Mouse (Mus musculus): ENCODE measurements around the gene Fgfr2. TPM values are rescaled to one million over a fixed set of nuclear protein-coding genes. Genes with fewer than 3 reads are reported as not detected.
A peak's percentile ranks its signal among the peaks of the same experiment; 100 is the strongest.

Gene Fgfr2
- polyA plus RNA-seq, 1 experiment, result 52.3 TPM

- DNase-seq (ENCODE audit: low read depth), result no peak
- TF ChIP-seq CTCF (IDR thresholded peaks at IDR 0.05; ENCODE audit: borderline replicate concordance, extremely low read depth, insufficient read depth, insufficient read length) (no peak), POLR2A (IDR thresholded peaks at IDR 0.05; ENCODE audit: borderline replicate concordance, extremely low read depth, insufficient read depth, insufficient read length, poor library complexity, severe bottlenecking) (no peak)
Measured at GRCm38 (mm10) chr7:131306733-131307132, 1816.4 kb downstream of the Fgfr2 start.

GRCm38 (mm10) chr7:131303340-131303739 is 1819.8 kb downstream of the Fgfr2 start:
- no peak for DNase-seq (ENCODE audit: low read depth)
- TF ChIP-seq CTCF (IDR thresholded peaks at IDR 0.05; ENCODE audit: borderline replicate concordance, extremely low read depth, insufficient read depth, insufficient read length), result no peak
- TF ChIP-seq POLR2A (IDR thresholded peaks at IDR 0.05; ENCODE audit: borderline replicate concordance, extremely low read depth, insufficient read depth, insufficient read length, poor library complexity, severe bottlenecking), result no peak

DNA sequence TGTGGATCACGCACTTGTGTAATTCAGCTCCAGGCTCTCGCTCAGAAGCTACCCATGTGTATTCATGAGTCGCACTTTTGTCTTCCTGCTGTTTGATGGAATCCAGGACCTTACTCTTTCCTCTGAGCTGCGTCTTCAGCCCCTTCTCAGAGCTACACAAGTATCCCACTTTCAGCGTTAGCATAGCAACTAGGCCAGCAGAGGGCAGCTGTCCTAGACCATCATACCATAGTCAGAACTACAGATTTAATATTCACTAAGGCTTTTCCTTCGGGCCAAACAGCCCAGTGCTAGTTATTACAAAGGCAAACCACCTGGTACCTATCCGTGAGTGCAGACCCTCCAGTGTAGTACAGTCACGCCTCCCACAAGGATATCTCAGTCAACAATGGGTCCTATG is 1826.0 kb downstream of the Fgfr2 start:
- DNase-seq (ENCODE audit: low read depth), result peak; percentile 3
- TF ChIP-seq POLR2A (IDR thresholded peaks at IDR 0.05; ENCODE audit: borderline replicate concordance, extremely low read depth, insufficient read depth, insufficient read length, poor library complexity, severe bottlenecking) (no peak), CTCF (IDR thresholded peaks at IDR 0.05; ENCODE audit: borderline replicate concordance, extremely low read depth, insufficient read depth, insufficient read length) (no peak)

- no peak for DNase-seq (ENCODE audit: low read depth)
- TF ChIP-seq CTCF (IDR thresholded peaks at IDR 0.05; ENCODE audit: borderline replicate concordance, extremely low read depth, insufficient read depth, insufficient read length) (no peak), POLR2A (IDR thresholded peaks at IDR 0.05; ENCODE audit: borderline replicate concordance, extremely low read depth, insufficient read depth, insufficient read length, poor library complexity, severe bottlenecking) (no peak)
Measured at GRCm38 (mm10) chr7:131265851-131266250, 1857.3 kb downstream of the Fgfr2 start.

GRCm38 (mm10) chr7:131264251-131264650 is 1858.9 kb downstream of the Fgfr2 start:
- DNase-seq (ENCODE audit: low read depth), result no peak

GRCm38 (mm10) chr7:131260946-131261345 is 1862.2 kb downstream of the Fgfr2 start:
- DNase-seq (ENCODE audit: low read depth), result peak; percentile 38
- TF ChIP-seq POLR2A (IDR thresholded peaks at IDR 0.05; ENCODE audit: borderline replicate concordance, extremely low read depth, insufficient read depth, insufficient read length, poor library complexity, severe bottlenecking), result no peak
- no peak for TF ChIP-seq CTCF (IDR thresholded peaks at IDR 0.05; ENCODE audit: borderline replicate concordance, extremely low read depth, insufficient read depth, insufficient read length)

More at GRCm38 (mm10) chr7:131264251-131264650, 1858.9 kb downstream of the Fgfr2 start:
- TF ChIP-seq POLR2A (IDR thresholded peaks at IDR 0.05; ENCODE audit: borderline replicate concordance, extremely low read depth, insufficient read depth, insufficient read length, poor library complexity, severe bottlenecking), result no peak

DNA sequence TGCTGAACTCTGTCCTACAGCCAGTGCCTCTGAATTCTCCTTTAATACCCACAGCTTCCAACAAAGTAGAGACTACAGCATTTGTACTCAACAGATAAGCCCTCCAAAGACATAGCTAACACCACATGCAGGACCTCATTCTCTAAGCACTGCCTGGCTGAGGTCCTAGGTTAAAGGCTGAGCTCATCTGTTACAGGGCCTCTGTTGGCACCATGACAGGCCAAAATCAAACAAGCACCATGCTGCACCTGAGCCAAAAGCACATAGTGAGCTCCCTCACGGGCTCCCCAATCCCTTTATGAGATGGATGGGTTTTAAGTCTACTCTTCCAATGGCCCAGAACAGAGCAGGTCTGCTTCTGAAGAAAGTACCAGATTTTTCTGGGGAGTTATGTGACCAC is 1865.8 kb downstream of the Fgfr2 start:
- TF ChIP-seq POLR2A (IDR thresholded peaks at IDR 0.05; ENCODE audit: borderline replicate concordance, extremely low read depth, insufficient read depth, insufficient read length, poor library complexity, severe bottlenecking) (no peak), CTCF (IDR thresholded peaks at IDR 0.05; ENCODE audit: borderline replicate concordance, extremely low read depth, insufficient read depth, insufficient read length) (no peak)

DNA sequence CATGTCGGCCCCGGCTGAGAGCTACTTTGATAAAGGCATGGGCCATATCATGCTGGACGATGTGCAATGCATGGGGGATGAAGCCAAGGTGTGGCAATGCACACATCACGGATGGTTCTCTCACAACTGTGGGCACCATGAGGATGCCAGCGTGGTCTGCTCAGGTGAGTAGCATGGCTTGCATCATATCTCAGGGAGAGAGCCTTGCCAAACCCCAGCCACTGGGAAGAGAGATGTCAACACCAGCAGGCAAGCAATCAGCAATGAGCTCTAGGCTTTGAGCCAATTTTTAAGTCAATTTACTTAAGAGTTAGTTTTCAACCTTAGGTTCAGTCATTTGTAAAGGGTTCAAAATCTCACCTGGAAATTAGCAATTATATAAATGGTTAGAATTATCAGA is 1866.3 kb downstream of the Fgfr2 start:
- no peak for TF ChIP-seq CTCF (IDR thresholded peaks at IDR 0.05; ENCODE audit: borderline replicate concordance, extremely low read depth, insufficient read depth, insufficient read length)
- DNase-seq (ENCODE audit: low read depth), result no peak

More for the DNA sequence above, 1865.8 kb downstream of the Fgfr2 start:
- DNase-seq (ENCODE audit: low read depth), result no peak

- no peak for DNase-seq (ENCODE audit: low read depth)
Measured at GRCm38 (mm10) chr7:131244993-131245392, 1878.2 kb downstream of the Fgfr2 start.

DNA sequence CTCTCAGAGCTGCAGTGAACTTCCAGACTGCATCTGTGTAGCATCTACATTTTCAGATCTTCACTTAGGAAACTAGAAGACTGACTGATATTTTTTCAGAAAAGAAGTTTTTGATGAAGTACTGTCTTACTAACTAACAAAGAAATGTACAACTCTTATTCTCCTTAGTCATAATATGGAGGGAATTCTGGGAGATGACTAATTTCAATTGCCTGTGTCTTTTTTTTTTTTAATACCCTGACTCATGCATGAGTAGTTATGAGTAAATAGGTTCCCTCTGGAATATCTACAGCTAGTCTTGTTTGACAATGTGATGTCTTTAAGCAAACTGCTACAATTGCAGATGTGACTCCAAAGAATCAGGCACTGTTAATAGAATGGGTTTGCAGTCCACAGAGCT is 1887.1 kb downstream of the Fgfr2 start:
- TF ChIP-seq CTCF (IDR thresholded peaks at IDR 0.05; ENCODE audit: borderline replicate concordance, extremely low read depth, insufficient read depth, insufficient read length) (no peak), POLR2A (IDR thresholded peaks at IDR 0.05; ENCODE audit: borderline replicate concordance, extremely low read depth, insufficient read depth, insufficient read length, poor library complexity, severe bottlenecking) (no peak)
- DNase-seq (ENCODE audit: low read depth), result no peak

More at GRCm38 (mm10) chr7:131244993-131245392, 1878.2 kb downstream of the Fgfr2 start:
- TF ChIP-seq POLR2A (IDR thresholded peaks at IDR 0.05; ENCODE audit: borderline replicate concordance, extremely low read depth, insufficient read depth, insufficient read length, poor library complexity, severe bottlenecking) (no peak), CTCF (IDR thresholded peaks at IDR 0.05; ENCODE audit: borderline replicate concordance, extremely low read depth, insufficient read depth, insufficient read length) (no peak)

GRCm38 (mm10) chr7:131223086-131223485 is 1900.1 kb downstream of the Fgfr2 start:
- no peak for DNase-seq (ENCODE audit: low read depth)
- no peak for TF ChIP-seq POLR2A (IDR thresholded peaks at IDR 0.05; ENCODE audit: borderline replicate concordance, extremely low read depth, insufficient read depth, insufficient read length, poor library complexity, severe bottlenecking)
- no peak for TF ChIP-seq CTCF (IDR thresholded peaks at IDR 0.05; ENCODE audit: borderline replicate concordance, extremely low read depth, insufficient read depth, insufficient read length)

DNA sequence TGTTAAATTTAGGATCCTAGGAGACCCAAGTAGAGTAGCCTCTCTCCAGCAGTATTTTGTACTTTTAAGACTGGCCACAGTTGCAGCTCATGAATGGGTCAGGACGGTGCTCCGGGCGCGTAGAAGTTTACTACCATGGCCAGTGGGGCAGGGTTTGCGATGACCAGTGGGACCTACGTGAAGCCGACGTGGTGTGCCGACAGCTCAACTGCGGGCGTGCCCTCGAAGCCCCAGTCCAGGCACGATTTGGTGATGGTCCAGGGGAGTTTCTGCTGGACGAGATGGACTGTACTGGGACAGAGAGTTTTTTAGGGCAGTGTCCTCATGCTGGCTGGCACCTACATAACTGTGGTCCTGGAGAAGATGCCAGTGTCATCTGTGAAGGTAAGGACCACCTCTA is 1935.2 kb downstream of the Fgfr2 start:
- no peak for TF ChIP-seq CTCF (IDR thresholded peaks at IDR 0.05; ENCODE audit: borderline replicate concordance, extremely low read depth, insufficient read depth, insufficient read length)
- DNase-seq (ENCODE audit: low read depth), result no peak

- no peak for TF ChIP-seq POLR2A (IDR thresholded peaks at IDR 0.05; ENCODE audit: borderline replicate concordance, extremely low read depth, insufficient read depth, insufficient read length, poor library complexity, severe bottlenecking)
- DNase-seq (ENCODE audit: low read depth), result no peak
Measured at GRCm38 (mm10) chr7:131187047-131187446, 1936.1 kb downstream of the Fgfr2 start.

Data from brain, embryonic 14.5 days (tissue).